Mouse (Mus musculus) brain, adult 10 weeks (tissue): ENCODE measurements around the gene Spib. TPM values are rescaled to one million over a fixed set of nuclear protein-coding genes. Genes with fewer than 3 reads are reported as not detected.

ENCODE experiments used
- polyA plus RNA-seq: library from polyadenylated mRNA; stranded (reverse); fragments of 350-450 nt; fragmentation: Illumina TruSeq; extraction: RNeasy Lipid Tissue Mini Kit (QIAGEN cat#74804); gene quantifications from one replicate; pipeline ENCODE4 v1.2.3, GENCODE M21; 2015; ENCODE audit warnings: low read depth, low replicate concordance

Gene Spib
- polyA plus RNA-seq: not detected

GRCm38 (mm10) chr7:44531946-44532732, at the start of gene Spib:
Spib (minus strand) TSS chr7:44532071.

GRCm38 (mm10) chr7:44572213-44572701, 40.4 kb upstream of the Spib start, which contains the start of gene Napsa:
Napsa (plus strand) TSS chr7:44572380.

GRCm38 (mm10) chr7:44553826-44554225, 22.0 kb upstream of the Spib start, which contains the start of gene Nr1h2:
Nr1h2 (minus strand) TSS chr7:44553951.

GRCm38 (mm10) chr7:44548497-44549087, 16.7 kb upstream of the Spib start, which contains the start of gene Pold1:
Pold1 (minus strand) TSS chr7:44548849.

GRCm38 (mm10) chr7:44524502-44524901, 7.4 kb downstream of the Spib start, which contains the start of gene Mybpc2:
Mybpc2 (minus strand) TSS chr7:44524656.

GRCm38 (mm10) chr7:44495992-44496770, 35.7 kb downstream of the Spib start, which contains the start of the genes Emc10 and Fam71e1:
Emc10 (minus strand) TSS chr7:44496529.
Fam71e1 (plus strand) TSS chr7:44496581.

Other genes with a start within 250 kb of the Spib start
- gene Clec11a, start 225.2 kb downstream of the Spib start, polyA plus RNA-seq: 3.5 TPM
- gene Shank1, start 221.8 kb downstream of the Spib start, polyA plus RNA-seq: 128 TPM
- 52.4 TPM for gene Syt3, start 148.0 kb downstream of the Spib start, polyA plus RNA-seq
- 2.1 TPM for gene 1700008O03Rik, start 146.3 kb downstream of the Spib start, polyA plus RNA-seq
- 115 TPM for gene Lrrc4b, start 103.1 kb downstream of the Spib start, polyA plus RNA-seq
- 4.1 TPM for gene Aspdh, start 66.7 kb downstream of the Spib start, polyA plus RNA-seq
- 128 TPM for gene Josd2, start 64.1 kb downstream of the Spib start, polyA plus RNA-seq
- 221 TPM for gene Emc10, start 35.5 kb downstream of the Spib start, polyA plus RNA-seq
- gene Fam71e1, start 35.5 kb downstream of the Spib start, polyA plus RNA-seq: 11.4 TPM
- 0.19 TPM for gene Mybpc2, start 7.4 kb downstream of the Spib start, polyA plus RNA-seq
- gene Pold1, start 16.8 kb upstream of the Spib start, polyA plus RNA-seq: 9.0 TPM
- gene Nr1h2, start 21.9 kb upstream of the Spib start, polyA plus RNA-seq: 56.3 TPM
- not detected for gene Napsa, start 40.3 kb upstream of the Spib start, polyA plus RNA-seq
- 68.0 TPM for gene Kcnc3, start 58.6 kb upstream of the Spib start, polyA plus RNA-seq
- 18.8 TPM for gene Myh14, start 138.8 kb upstream of the Spib start, polyA plus RNA-seq
- not detected for gene Izumo2, start 176.7 kb upstream of the Spib start, polyA plus RNA-seq
- 30.2 TPM for gene Vrk3, start 216.3 kb upstream of the Spib start, polyA plus RNA-seq
- 0.91 TPM for gene Zfp473, start 219.0 kb upstream of the Spib start, polyA plus RNA-seq